Mouse (Mus musculus) limb, embryonic 10.5 days (tissue): ENCODE results near the gene Adcyap1. TPM values are rescaled to one million over a fixed set of nuclear protein-coding genes. Genes with fewer than 3 reads are reported as not detected.

Experiments used
- DNase-seq: peaks from one replicate; pipeline ENCODE4 v3.0.0-alpha.2; 2017; ENCODE audit warnings: low spot score
- H3K27ac ChIP-seq: fragments of 300-500 bp; sonication (generic); 2 replicates; pipeline ENCODE4 v1.5.1; 2016; ENCODE audit warnings: mild to moderate bottlenecking
- H3K27me3 ChIP-seq: fragments of 300-500 bp; sonication (generic); 2 replicates; pipeline ENCODE4 v1.6.1; 2016; ENCODE audit warnings: low read depth, mild to moderate bottlenecking; ENCODE audit not compliant: poor library complexity, severe bottlenecking
- H3K36me3 ChIP-seq: fragments of 300-500 bp; sonication (generic); 2 replicates; pipeline ENCODE4 v1.6.1; 2016; ENCODE audit warnings: mild to moderate bottlenecking, moderate library complexity
- H3K4me1 ChIP-seq: fragments of 300-500 bp; sonication (generic); 2 replicates; pipeline ENCODE4 v1.6.1; 2016
- H3K4me3 ChIP-seq: fragments of 300-500 bp; sonication (generic); 2 replicates; pipeline ENCODE4 v1.5.1; 2016; ENCODE audit warnings: mild to moderate bottlenecking, moderate library complexity
- H3K9me3 ChIP-seq: fragments of 300-500 bp; sonication (generic); replicated peaks from 2 replicates; pipeline ENCODE4 v1.6.1; 2016; ENCODE audit warnings: mild to moderate bottlenecking
- WGBS: fragments of 180-500 bp; shearing (Covaris S2); methylation state at CpG from one replicate; pipeline ENCODE4 v1.1.7; 2016; 5-methylcytosine and 5-hydroxymethylcytosine counted together
- polyA plus RNA-seq: library from polyadenylated mRNA; unstranded; fragments of >200 nt; fragmentation: Nextera tagmentation; extraction: Ambion mirVana; gene quantifications from 2 replicates; pipeline ENCODE4 v1.2.1, GENCODE M21; 2016

Adcyap1 gene
- polyA plus RNA-seq: not detected in 2 replicates

GRCm38 (mm10) chr17:93198717-93199116, at the start of gene Adcyap1:
Gene Adcyap1 (plus strand): TSS chr17:93199017.
- WGBS: 26% methylated on average over 10 of the region's 10 CpGs
- H3K4me1 ChIP-seq: peaks cover 26% of the 10 kb centered on the region
- H3K9me3 ChIP-seq: no peaks in the 10 kb centered on the region
- no peak within 1 kb of the TSS for H3K4me3 ChIP-seq
- H3K36me3 ChIP-seq: no peaks in the 10 kb centered on the region
- DNase-seq: no peak
- H3K27me3 ChIP-seq: peaks cover 70% of the 10 kb centered on the region
- H3K27ac ChIP-seq: no peak within 1 kb of the TSS

DNA sequence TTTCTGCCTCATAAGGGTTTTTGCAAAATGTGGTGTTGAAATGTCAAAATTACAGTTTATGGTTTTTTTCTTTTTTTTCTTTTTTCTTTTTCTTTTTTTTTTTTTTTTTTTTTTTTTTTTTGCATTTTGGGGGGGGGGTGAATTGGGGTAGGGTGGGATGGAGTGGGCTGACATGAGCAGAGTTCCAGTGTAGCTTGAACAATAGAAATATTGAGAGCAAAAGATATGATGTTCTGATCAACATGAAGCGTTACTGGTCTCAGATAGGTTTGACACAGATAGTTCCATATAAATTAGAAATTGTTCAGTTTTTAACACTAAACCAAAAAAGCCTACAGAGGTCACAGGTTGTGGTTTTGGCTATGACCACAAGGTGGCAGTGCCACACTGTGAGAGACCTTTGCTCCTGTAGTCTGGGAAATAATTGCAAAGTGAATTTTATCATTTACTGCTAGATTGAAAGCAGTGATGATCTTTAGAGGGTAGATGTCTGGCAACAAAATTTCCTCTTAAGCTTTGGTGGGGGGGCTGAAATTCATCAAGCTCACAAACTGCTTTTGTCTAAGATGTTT, 40.5 kb upstream of the Adcyap1 start:
- Histone ChIP-seq H3K27me3 (no peaks in the 10 kb centered on the region), H3K9me3 (no peaks in the 10 kb centered on the region), H3K4me3 (no peak overlapping the region), H3K27ac (no peak overlapping the region), H3K4me1 (no peaks in the 10 kb centered on the region), H3K36me3 (no peaks in the 10 kb centered on the region)
- 40% methylated on average over 1 of the region's 1 CpGs for WGBS
- DNase-seq: peak; percentile 75

DNA sequence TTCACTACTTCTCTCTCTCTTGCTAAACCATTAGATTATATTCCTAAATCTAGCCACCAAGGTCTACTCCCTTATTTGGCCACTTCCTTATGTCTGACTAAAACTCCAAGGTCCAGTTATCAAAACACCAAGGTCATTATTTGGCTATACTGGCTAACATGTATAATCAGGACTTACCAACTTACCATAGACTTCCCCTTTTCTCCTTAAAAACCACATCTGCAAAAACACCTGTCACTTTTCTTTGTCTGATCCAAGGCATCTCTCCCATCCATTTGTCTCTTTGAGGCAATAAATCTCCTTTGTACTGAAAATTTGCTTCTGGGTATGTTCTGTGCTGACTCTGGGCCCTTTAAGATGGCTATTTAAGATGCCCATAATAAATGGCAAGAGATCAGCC, 29.2 kb upstream of the Adcyap1 start:
- no peaks in the 10 kb centered on the region for H3K9me3 ChIP-seq
- no peaks in the 10 kb centered on the region for H3K27me3 ChIP-seq
- no peak overlapping the region for H3K4me3 ChIP-seq
- no peaks in the 10 kb centered on the region for H3K36me3 ChIP-seq
- H3K27ac ChIP-seq: no peak overlapping the region
- H3K4me1 ChIP-seq: no peaks in the 10 kb centered on the region
- no peak for DNase-seq

GRCm38 (mm10) chr17:93196846-93197245, 2.0 kb upstream of the Adcyap1 start:
- no peak overlapping the region for H3K27ac ChIP-seq
- no peaks in the 10 kb centered on the region for H3K9me3 ChIP-seq
- H3K36me3 ChIP-seq: no peaks in the 10 kb centered on the region
- 38% methylated on average over 2 of the region's 2 CpGs for WGBS
- DNase-seq: no peak
- H3K4me1 ChIP-seq: peaks cover 8% of the 10 kb centered on the region
- H3K4me3 ChIP-seq: no peak overlapping the region
- peaks cover 52% of the 10 kb centered on the region for H3K27me3 ChIP-seq

DNA sequence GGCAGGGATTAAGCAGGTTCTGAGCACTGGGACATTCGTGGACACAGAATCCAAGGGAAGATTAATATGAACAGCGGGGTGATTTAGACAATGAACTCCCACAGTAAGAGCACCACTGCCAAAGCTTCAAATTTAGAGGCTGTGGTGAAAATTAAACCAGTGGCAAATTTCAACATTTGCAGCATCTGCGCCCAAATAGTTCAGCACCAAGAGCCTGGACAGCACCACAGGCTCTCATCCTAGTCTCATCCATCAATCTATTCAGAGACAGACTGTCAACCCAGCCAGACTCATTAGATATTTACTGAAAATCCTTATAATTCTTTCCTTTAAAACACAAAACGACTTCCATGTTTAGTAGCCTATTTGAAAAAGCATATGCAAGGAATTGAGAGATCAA, 604 bp upstream of the Adcyap1 start:
- no peaks in the 10 kb centered on the region for H3K9me3 ChIP-seq
- 12% methylated on average over 4 of the region's 4 CpGs for WGBS
- peak; percentile 35 for DNase-seq
- peaks cover 21% of the 10 kb centered on the region for H3K4me1 ChIP-seq
- no peaks in the 10 kb centered on the region for H3K36me3 ChIP-seq
- no peak overlapping the region for H3K4me3 ChIP-seq
- H3K27me3 ChIP-seq: peaks cover 65% of the 10 kb centered on the region
- H3K27ac ChIP-seq: no peak overlapping the region

- Histone ChIP-seq H3K27ac (no peak overlapping the region), H3K9me3 (no peaks in the 10 kb centered on the region), H3K36me3 (no peaks in the 10 kb centered on the region), H3K27me3 (peaks cover 75% of the 10 kb centered on the region), H3K4me1 (peaks cover 28% of the 10 kb centered on the region), H3K4me3 (no peak overlapping the region)
- WGBS: 2% methylated on average over 15 of the region's 15 CpGs
- DNase-seq: peak; percentile 31
These were observed 401 bp downstream of the Adcyap1 start for GRCm38 (mm10) chr17:93199218-93199617.

DNA sequence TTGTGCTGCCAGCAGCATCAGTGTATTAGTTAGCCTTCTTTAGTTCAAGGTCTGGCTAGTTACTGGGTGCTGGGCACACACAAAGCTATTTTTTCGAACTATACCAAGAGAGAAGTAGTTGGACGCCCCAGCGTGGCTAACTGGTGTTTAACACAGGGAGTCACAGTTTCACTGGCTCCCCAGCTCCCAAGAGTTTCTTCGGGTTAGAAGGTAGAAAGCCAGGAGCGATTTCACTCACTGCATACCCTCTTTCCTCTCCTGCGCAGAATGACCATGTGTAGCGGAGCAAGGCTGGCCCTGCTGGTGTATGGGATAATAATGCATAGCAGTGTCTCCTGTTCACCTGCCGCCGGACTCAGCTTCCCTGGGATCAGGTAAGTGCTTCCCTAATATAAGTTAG, 930 bp downstream of the Adcyap1 start:
- Histone ChIP-seq H3K4me1 (peaks cover 28% of the 10 kb centered on the region), H3K4me3 (no peak overlapping the region), H3K27me3 (peaks cover 81% of the 10 kb centered on the region), H3K36me3 (no peaks in the 10 kb centered on the region), H3K9me3 (no peaks in the 10 kb centered on the region), H3K27ac (no peak overlapping the region)
- WGBS: 6% methylated on average over 9 of the region's 9 CpGs
- DNase-seq: peak; percentile 39

GRCm38 (mm10) chr17:93200386-93201264, 1.8 kb downstream of the Adcyap1 start:
- 2% methylated on average over 29 of the region's 29 CpGs for WGBS
- no peak overlapping the region for H3K27ac ChIP-seq
- peaks cover 89% of the 10 kb centered on the region for H3K27me3 ChIP-seq
- peak; percentile 39 for DNase-seq
- peaks cover 28% of the 10 kb centered on the region for H3K4me1 ChIP-seq
- no peaks in the 10 kb centered on the region for H3K9me3 ChIP-seq
- H3K36me3 ChIP-seq: no peaks in the 10 kb centered on the region
- H3K4me3 ChIP-seq: peak overlapping the region; percentile 36

DNA sequence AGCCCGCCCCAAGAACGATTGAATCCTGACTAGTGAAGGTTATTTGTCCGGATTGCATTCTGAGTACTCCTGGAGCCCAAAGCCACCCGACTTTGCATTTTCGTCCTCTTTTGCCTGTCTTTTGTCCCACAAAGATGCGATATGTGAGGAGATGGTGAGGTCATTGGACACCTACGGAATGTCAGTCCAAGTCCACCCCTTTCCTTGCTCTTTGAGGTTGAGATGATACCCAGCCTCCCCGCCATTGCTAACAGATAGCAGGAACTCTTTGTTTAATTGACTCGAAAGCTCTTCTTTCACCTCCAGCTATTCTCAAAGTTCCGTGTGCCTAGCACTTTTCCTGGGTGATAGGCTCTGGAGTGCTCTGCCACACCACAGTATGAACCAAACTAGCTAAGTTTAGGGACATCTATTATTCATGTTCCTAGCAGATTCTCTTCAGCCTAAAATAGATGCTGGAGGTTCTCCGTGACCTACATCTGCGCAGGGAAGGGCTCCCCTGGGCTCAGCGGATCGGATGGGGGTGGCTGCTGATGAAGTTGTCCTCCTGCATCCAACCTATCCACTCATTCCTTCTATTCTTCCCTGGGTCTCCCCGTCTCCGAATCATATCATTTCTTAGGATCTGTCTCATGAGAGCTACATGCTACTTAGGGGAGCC, 2.6 kb downstream of the Adcyap1 start:
- H3K4me1 ChIP-seq: peaks cover 28% of the 10 kb centered on the region
- H3K9me3 ChIP-seq: no peaks in the 10 kb centered on the region
- 1% methylated on average over 16 of the region's 16 CpGs for WGBS
- peak overlapping the region; percentile 47 for H3K4me3 ChIP-seq
- H3K27ac ChIP-seq: no peak overlapping the region
- H3K36me3 ChIP-seq: no peaks in the 10 kb centered on the region
- H3K27me3 ChIP-seq: peaks cover 89% of the 10 kb centered on the region
- DNase-seq: peak; percentile 39

GRCm38 (mm10) chr17:93202165-93203075, 3.6 kb downstream of the Adcyap1 start:
- peaks cover 87% of the 10 kb centered on the region for H3K27me3 ChIP-seq

DNA sequence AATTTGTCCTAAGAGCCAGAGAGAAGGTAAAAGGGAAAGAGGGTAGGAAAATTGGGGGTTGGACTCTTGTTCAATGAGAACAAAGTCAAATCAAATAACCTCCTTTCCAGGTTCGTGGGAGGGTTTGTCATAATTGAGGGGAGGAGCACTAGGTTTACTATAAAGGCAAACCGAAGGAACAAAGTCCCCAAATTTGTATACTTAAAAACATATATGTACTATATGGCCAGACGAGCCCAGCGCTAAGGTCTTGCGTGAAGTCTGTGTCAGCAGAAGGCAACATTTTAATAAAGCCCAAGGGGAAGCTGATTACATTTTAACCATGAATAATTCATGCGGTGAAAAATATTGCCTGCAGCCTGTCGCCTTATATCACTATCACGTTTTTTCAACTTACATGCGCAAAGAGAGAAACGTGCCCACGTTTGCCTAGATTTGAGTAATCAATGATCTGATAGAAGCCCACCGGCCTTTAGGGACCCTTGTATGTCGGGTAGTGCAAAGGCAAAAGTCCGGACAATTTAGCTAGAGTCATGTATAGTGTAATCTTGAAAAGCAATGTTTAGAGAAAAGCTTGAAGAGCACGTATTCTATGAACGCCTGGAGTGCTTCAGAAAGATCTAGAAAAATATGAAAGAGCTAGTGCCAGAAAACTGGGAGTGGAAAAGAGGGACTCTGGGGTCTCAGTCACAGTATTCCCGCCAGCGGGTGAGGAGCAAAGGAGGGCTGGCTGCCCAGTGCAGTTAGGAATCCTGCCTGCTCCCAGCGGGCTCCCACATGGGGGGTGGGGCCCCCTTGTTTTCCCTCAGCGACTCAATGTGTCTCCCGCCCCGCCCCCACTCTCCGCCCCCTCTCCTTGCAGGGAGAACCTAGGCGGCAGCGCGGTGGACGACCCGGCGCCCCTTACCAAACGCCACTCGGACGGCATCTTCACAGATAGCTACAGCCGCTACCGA, 4.5 kb downstream of the Adcyap1 start:
- peaks cover 78% of the 10 kb centered on the region for H3K27me3 ChIP-seq
- peak overlapping the region; percentile 47 for H3K4me3 ChIP-seq
- no peak overlapping the region for H3K27ac ChIP-seq
- H3K4me1 ChIP-seq: peaks cover 28% of the 10 kb centered on the region
- no peaks in the 10 kb centered on the region for H3K36me3 ChIP-seq
- WGBS: under 1% methylated on average over 34 of the region's 34 CpGs
- no peaks in the 10 kb centered on the region for H3K9me3 ChIP-seq
- DNase-seq: peak; percentile 63

More at GRCm38 (mm10) chr17:93202165-93203075, 3.6 kb downstream of the Adcyap1 start:
- DNase-seq: peak; percentile 74
- no peaks in the 10 kb centered on the region for H3K9me3 ChIP-seq
- no peak overlapping the region for H3K27ac ChIP-seq
- no peaks in the 10 kb centered on the region for H3K36me3 ChIP-seq
- WGBS: under 1% methylated on average over 44 of the region's 44 CpGs
- peaks cover 28% of the 10 kb centered on the region for H3K4me1 ChIP-seq
- H3K4me3 ChIP-seq: peak overlapping the region; percentile 47
